Mouse (Mus musculus) cerebellum, adult 2 months (tissue): ENCODE results near the gene Tpst2.

Source experiments
- CTCF ChIP-seq: fragments of 200-500 bp; IDR thresholded peaks from 2 replicates; pipeline ENCODE4 v1.5.1; 2011; ENCODE audit warnings: low read depth, mild to moderate bottlenecking, control low read depth, low read length, moderate library complexity, borderline replicate concordance; ENCODE audit not compliant: insufficient read depth
- POLR2A ChIP-seq: fragments of 200-500 bp; IDR thresholded peaks from 2 replicates; pipeline ENCODE4 v1.6.1; 2011; ENCODE audit warnings: low read length, control low read depth, borderline replicate concordance; ENCODE audit not compliant: insufficient read depth

DNA sequence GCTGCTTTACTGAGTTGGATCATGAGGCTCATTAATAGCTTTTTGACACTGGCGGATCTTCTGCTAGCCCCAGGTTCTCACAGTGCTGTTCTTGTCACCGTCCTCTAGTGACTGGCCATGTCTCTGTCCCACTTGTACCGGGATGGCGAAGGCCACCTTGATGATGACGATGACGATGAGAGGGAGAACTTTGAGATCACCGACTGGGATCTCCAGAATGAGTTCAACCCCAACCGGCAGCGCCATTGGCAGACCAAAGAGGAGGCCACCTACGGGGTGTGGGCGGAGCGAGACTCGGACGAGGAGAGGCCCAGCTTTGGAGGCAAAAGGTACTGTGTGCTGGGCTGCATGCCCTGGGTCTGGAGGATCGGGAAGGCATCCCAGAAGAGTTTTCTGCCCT lies 51.4 kb downstream of the Tpst2 start:
- TF ChIP-seq CTCF (no peak), POLR2A (no peak)
